Mouse (Mus musculus) layer of hippocampus, adult 9-11 months (tissue): ENCODE measurements around the gene Rhox4f.
"Not testable (repeated sequence)": the region's sequence is repeated elsewhere in the genome, so short reads cannot be mapped to it uniquely, and the experiment has no call there.

Experiments used
- DNase-seq: peaks from one replicate; pipeline ENCODE4 v3.0.0; 2022

Gene Rhox4f

DNA sequence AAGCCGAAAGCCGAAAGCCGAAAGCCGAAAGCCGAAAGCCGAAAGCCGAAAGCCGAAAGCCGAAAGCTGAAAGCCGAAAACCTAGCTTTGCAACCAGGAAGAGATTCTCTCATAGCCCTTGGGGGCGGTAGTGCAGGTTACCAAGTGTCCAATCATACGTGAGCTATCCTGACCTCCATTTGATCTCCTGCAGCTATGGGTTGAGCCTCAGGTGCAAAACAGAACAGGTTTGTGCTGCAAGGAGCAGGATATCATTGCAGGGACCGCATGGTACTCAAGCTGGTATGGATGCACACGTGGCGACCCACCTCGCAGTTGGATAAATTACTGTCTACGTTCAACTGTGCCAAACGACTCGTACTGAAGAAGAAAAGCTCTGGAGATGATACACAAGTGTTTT, at the start of gene Rhox4f:
Rhox4f (minus strand) TSS at position 101 of the 400 bp plus-strand sequence.
- DNase-seq: not testable (repeated sequence)

DNA sequence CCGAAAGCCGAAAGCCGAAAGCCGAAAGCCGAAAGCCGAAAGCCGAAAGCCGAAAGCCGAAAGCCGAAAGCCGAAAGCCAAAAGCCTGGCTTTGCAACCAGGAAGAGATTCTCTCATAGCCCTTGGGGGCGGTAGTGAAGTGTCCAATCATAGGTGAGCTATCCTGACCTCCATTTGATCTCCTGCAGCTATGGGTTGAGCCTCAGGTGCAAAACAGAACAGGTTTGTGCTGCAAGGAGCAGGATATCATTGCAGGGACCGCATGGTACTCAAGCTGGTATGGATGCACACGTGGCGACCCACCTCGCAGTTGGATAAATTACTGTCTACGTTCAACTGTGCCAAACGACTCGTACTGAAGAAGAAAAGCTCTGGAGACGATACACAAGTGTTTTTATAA, 43.7 kb upstream of the Rhox4f start, which contains the start of gene Rhox4g:
Rhox4g (minus strand) TSS at position 101 of the 400 bp plus-strand sequence.
- DNase-seq: not testable (repeated sequence)

DNA sequence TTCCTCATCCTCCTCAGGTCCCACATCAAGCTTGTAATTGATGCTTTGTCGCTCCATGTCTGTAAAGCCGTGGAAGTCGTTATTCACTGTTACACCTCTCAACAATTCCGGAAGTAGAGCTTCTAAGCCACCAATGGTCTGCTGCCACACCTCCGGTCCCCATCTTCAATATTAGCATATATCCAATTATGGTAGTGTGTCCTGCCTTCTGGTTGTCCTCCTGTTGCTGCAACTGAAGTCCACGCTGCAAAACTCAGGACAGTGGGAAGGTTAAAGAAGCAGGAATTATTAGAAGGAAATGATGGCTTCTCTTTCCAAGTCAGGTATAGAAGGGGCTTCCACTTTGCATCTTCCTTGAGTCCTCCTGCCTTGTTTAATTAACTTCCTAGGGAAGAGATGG, 35.9 kb upstream of the Rhox4f start, which contains the start of gene Rhox2g:
Rhox2g (minus strand) TSS at position 101 of the 400 bp plus-strand sequence.
- not testable (repeated sequence) for DNase-seq

DNA sequence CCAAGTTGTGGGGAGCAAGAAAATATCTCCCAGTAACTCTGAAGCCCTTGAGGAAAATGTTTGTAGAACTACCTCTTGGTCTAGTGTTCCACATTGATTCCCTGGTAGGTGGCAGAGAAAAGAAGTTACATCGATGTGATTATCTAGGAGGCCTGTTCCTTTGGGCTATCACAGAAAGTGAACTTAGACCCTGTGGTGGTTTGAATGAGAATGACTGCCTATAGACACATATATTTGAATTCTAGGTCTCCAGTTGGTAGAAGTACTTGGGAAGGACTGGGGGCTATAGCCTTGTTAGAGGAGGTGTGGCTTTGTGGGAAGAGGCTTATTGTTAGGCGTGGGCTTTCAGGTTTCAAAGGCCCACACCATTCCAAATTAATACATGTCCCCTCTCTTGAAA, 21.0 kb upstream of the Rhox4f start, which contains the start of gene Rhox3g:
Rhox3g (minus strand) TSS at position 101 of the 400 bp plus-strand sequence.
- not testable (repeated sequence) for DNase-seq

DNA sequence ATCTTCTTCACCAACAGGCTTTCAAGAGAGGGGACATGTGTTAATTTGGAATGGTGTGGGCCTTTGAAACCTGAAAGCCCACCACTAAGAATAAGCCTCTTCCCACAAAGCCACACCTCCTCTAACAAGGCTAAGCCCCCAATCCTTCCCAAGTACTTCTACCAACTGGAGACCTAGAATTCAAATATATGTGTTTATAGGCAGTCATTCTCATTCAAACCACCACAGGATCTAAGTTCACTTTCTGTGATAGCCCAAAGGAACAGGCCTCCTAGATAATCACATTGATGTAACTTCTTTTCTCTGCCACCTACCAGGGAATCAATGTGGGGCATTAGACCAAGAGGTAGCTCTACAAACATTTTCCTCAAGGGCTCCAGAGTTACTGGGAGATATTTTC, 26.8 kb downstream of the Rhox4f start, which contains the start of gene Rhox3f:
Rhox3f (plus strand) TSS at position 301 of the 400 bp plus-strand sequence.
- not testable (repeated sequence) for DNase-seq

DNA sequence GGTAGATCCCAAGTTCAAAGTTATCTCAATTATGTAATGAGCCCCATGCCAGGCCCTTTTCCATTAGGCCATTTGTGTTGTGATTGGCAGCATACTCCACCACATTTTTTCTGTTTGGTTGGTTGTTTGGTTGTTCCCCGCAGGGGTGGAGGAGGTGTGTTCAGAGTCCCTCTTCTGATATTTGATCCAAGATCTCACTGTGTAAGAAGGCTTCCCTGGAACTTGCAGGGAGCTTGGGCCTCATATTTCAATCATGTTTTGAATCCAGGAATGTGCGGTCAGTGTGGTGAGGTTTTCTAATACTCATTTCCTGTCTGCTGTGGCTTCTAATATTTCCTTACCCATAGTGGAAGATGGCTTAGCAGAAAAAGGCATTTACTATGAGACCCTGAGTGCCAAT, 34.9 kb downstream of the Rhox4f start:
- DNase-seq: not testable (repeated sequence)

DNA sequence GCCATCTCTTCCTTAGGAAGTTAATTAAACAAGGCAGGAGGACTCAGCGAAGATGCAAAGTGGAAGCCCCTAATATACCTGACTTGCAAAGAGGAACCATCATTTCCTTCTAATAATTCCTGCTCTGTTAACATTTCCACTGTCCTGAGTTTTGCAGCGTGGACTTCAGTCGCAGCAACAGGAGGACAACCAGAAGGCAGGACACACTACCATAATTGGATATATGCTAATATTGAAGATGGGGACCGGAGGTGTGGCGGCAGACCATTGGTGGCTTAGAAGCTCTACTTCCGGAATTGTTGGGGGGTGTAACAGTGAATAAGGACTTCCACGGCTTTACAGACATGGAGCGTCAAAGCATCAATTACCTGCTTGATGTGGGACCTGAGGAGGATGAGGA, 36.4 kb downstream of the Rhox4f start, which contains the start of gene Rhox2f:
Rhox2f (plus strand) TSS at position 301 of the 400 bp plus-strand sequence.
- DNase-seq: not testable (repeated sequence)

DNA sequence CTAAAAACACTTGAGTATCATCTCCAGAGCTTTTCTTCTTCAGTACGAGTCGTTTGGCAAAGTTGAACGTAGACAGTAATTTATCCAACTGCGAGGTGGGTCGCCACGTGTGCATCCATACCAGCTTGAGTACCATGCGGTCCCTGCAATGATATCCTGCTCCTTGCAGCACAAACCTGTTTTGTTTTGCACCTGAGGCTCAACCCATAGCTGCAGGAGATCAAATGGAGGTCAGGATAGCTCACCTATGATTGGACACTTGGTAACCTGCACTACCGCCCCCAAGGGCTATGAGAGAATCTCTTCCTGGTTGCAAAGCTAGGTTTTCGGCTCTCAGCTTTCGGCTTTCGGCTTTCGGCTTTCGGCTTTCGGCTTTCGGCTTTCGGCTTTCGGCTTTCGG, 50.4 kb downstream of the Rhox4f start, which contains the start of gene Rhox4e:
Rhox4e (plus strand) TSS at position 301 of the 400 bp plus-strand sequence.
- DNase-seq: not testable (repeated sequence)
